Mouse (Mus musculus): Measurements from ENCODE around the gene Sobp. TPM values are rescaled to one million over a fixed set of nuclear protein-coding genes. Genes with fewer than 3 reads are reported as not detected.

The Sobp gene
- polyA plus RNA-seq, 1 experiment from 2014 or later, result not detected

DNA sequence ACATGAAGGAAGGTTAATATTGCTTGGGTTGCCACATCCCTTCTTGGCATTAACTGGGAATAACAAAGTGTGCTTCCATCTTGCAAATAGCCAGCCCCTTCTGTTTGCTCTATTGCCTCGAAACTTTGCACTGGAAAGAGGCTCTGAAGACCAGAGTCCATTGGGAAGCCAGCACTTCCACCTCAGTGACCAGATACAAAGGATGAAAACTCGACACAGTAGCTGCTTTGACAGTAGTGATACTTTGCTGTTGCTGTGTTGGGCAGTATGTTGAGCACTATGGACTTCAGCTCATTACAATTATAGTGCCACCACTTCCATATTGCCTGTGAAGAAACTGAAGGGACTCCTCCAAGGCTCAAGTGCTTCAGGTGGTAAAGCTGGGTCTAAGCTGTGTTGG, 86.9 kb downstream of the Sobp start:
- 73% methylated on average over 2 of the region's 2 CpGs for WGBS (ENCODE audit: missing documents)

DNA sequence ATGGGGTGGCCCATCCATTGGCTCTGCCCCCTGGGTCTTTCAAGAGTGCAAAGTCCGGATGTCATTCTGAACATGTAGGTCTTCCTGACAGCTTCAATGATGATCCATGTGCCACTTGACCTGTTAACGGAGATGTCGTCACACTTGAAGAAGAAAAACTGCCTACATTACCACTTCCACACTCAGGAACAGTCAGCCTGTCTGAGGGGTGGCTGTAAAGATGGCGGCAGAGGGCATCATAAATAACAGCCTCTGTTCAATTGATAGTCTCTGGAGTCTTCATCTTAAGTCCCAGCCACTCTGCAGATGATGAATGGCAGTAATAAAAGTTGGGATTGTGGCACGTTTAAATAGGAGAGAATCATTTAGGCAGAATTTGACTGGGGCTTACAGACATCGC, 87.4 kb downstream of the Sobp start:
- H3K79me2 ChIP-seq (ENCODE audit: inconsistent target), result no peaks in the 10 kb centered on the region
- H3K4me3 ChIP-seq (ENCODE audit: inconsistent target), result no peak overlapping the region
- WGBS (ENCODE audit: missing documents), result 88% methylated on average over 6 of the region's 6 CpGs
- H3K36me3 ChIP-seq (ENCODE audit: inconsistent target), result no peaks in the 10 kb centered on the region
- no peak overlapping the region for H3K27ac ChIP-seq

More for the DNA sequence above, 86.9 kb downstream of the Sobp start:
- no peaks in the 10 kb centered on the region for H3K79me2 ChIP-seq (ENCODE audit: inconsistent target)
- no peak overlapping the region for H3K4me3 ChIP-seq (ENCODE audit: inconsistent target)
- no peak overlapping the region for H3K27ac ChIP-seq
- H3K36me3 ChIP-seq (ENCODE audit: inconsistent target), result no peaks in the 10 kb centered on the region

DNA sequence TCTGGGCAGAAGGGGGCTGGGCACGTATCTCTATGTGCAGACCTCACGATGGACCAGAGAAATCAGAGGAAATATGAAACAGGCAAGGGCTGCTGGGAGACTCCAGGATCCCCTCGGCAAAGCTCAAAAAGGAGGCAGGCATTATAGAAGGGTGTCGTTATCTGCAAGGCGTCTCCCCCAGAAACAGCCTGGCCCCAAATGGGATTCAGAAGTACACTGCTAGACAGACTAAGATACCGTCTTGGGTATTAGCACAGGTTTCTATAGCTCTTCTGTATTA, 90.3 kb downstream of the Sobp start:
- 81% methylated on average over 6 of the region's 6 CpGs for WGBS (ENCODE audit: missing documents)
- Histone ChIP-seq H3K27ac (no peak overlapping the region), H3K36me3 (ENCODE audit: inconsistent target) (no peaks in the 10 kb centered on the region), H3K4me3 (ENCODE audit: inconsistent target) (no peak overlapping the region), H3K79me2 (ENCODE audit: inconsistent target) (no peaks in the 10 kb centered on the region)

- no peak overlapping the region for H3K4me3 ChIP-seq (ENCODE audit: inconsistent target)
- no peaks in the 10 kb centered on the region for H3K79me2 ChIP-seq (ENCODE audit: inconsistent target)
- H3K36me3 ChIP-seq (ENCODE audit: inconsistent target), result no peaks in the 10 kb centered on the region
- 87% methylated on average over 8 of the region's 9 CpGs for whole genome bisulfite sequencing (ENCODE audit: missing documents)
- H3K27ac ChIP-seq, result no peak overlapping the region
Observed at GRCm38 (mm10) chr10:43083288-43084086, 90.8 kb downstream of the Sobp start.

DNA sequence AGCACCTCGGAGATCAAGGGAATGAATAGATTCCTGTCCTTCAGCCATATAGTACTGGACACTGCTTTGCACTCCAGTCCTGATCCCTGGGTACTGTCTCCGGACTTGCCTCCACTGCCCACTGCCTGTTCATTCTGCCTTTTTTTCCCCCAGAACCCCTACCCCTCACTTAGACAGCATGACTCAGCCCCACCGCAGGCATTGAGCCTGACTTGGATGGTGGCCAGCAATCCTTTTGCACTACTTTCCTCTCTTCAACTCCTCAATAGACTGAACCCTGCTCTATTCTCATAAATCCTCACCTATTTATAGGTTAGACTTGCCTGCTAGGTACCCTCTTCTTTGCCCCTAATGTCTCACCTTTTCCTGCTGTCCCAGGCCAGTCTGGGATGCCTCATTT, 93.0 kb downstream of the Sobp start:
- H3K4me3 ChIP-seq (ENCODE audit: inconsistent target), result no peak overlapping the region
- H3K79me2 ChIP-seq (ENCODE audit: inconsistent target), result no peaks in the 10 kb centered on the region
- H3K27ac ChIP-seq, result no peak overlapping the region
- 69% methylated on average over 3 of the region's 3 CpGs for WGBS (ENCODE audit: missing documents)
- no peaks in the 10 kb centered on the region for H3K36me3 ChIP-seq (ENCODE audit: inconsistent target)

DNA sequence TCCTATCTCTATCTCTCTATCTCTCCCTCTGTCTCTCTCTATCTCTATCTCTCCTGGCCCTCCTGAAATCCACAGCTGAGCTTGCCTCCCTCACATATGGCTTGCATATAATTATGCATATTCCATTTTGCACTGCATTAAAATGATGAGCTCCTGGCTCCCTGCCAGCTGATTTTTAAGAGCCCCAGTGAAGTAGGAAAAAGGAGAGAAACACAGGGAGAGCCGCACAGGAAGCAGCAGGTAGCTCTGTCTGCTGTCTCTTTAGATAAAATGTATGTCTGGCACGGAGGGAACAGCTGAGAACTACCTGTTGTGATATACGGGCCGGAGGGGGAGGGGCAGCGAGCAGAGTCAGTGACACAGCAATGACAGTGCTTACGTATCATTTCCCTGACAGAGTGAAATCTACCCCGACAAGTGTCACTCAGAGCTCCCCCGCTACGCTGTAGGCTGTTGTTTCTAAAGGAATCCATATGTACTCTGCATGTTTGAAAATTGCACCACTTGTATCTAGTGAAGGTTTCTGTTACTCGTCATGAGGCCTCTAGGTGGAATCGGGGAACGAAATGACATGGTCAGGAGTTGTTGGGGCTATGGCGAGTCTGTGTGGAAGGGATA, 98.7 kb downstream of the Sobp start:
- Histone ChIP-seq H3K36me3 (ENCODE audit: inconsistent target) (no peaks in the 10 kb centered on the region), H3K79me2 (ENCODE audit: inconsistent target) (no peaks in the 10 kb centered on the region), H3K27ac (no peak overlapping the region), H3K4me3 (ENCODE audit: inconsistent target) (no peak overlapping the region)
- WGBS (ENCODE audit: missing documents), result 85% methylated on average over 13 of the region's 13 CpGs

- no peaks in the 10 kb centered on the region for H3K79me2 ChIP-seq (ENCODE audit: inconsistent target)
- 92% methylated on average over 8 of the region's 8 CpGs for WGBS (ENCODE audit: missing documents)
Observed at GRCm38 (mm10) chr10:43073281-43073680, 101.0 kb downstream of the Sobp start.

DNA sequence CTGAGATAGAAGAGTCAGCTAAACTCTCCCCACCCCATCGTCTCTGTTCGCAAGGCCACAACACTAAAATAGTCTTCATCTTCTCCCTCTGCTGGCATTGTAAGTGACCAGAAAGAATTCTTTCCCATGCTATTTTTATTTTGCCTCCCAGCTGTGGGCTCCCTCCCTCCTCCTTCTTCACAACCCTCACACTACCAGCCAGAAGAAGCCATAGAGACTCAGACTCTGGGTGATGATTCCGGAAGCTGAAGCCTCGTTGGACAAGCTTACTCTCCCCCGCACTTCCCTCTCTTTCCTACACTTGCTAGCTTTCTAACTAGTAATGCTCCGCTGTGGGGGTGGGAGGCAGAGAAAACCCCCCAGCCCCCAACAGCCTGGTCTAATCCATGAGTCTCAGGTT, 103.4 kb downstream of the Sobp start:
- Histone ChIP-seq H3K36me3 (ENCODE audit: inconsistent target) (no peaks in the 10 kb centered on the region), H3K79me2 (ENCODE audit: inconsistent target) (no peaks in the 10 kb centered on the region), H3K4me3 (ENCODE audit: inconsistent target) (no peak overlapping the region), H3K27ac (no peak overlapping the region)
- WGBS (ENCODE audit: missing documents), result 91% methylated on average over 6 of the region's 6 CpGs

More at GRCm38 (mm10) chr10:43073281-43073680, 101.0 kb downstream of the Sobp start:
- Histone ChIP-seq H3K27ac (no peak overlapping the region), H3K36me3 (ENCODE audit: inconsistent target) (no peaks in the 10 kb centered on the region), H3K4me3 (ENCODE audit: inconsistent target) (no peak overlapping the region)

- Histone ChIP-seq H3K27ac (no peak overlapping the region), H3K4me3 (ENCODE audit: inconsistent target) (no peak overlapping the region), H3K79me2 (ENCODE audit: inconsistent target) (no peaks in the 10 kb centered on the region), H3K36me3 (ENCODE audit: inconsistent target) (no peaks in the 10 kb centered on the region)
- 82% methylated on average over 7 of the region's 7 CpGs for WGBS (ENCODE audit: missing documents)
Observed at GRCm38 (mm10) chr10:43065331-43065730, 109.0 kb downstream of the Sobp start.

DNA sequence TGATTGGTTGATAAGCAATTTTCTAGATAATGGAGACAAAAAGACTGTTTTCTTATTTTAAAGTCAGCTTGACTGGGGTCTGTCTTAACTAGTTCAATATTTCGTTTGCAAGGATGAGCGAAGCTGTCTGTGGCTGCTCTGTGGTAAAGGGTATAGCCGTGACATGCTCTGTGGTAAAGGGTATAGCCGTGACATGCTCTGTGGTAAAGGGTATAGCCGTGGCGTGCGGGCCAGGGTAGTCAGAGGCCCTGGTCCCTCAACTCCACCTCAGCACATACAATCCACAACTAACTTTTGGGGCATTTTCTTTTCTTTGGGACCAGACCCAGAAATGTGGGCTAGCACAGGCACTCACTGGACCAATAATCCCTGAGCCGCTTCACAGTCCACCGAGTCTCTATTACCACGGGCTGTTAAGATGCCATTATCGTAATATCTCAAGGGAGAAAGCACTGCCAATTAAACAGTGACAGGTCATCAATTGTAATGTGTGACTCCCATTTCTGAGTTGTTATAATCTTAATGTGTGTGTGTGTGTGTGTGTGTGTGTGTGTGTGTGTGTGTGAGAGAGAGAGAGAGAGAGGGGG, 112.7 kb downstream of the Sobp start:
- Histone ChIP-seq H3K36me3 (ENCODE audit: inconsistent target) (no peaks in the 10 kb centered on the region), H3K4me3 (ENCODE audit: inconsistent target) (no peak overlapping the region), H3K79me2 (ENCODE audit: inconsistent target) (no peaks in the 10 kb centered on the region), H3K27ac (no peak overlapping the region)
- WGBS (ENCODE audit: missing documents), result 95% methylated on average over 11 of the region's 11 CpGs

DNA sequence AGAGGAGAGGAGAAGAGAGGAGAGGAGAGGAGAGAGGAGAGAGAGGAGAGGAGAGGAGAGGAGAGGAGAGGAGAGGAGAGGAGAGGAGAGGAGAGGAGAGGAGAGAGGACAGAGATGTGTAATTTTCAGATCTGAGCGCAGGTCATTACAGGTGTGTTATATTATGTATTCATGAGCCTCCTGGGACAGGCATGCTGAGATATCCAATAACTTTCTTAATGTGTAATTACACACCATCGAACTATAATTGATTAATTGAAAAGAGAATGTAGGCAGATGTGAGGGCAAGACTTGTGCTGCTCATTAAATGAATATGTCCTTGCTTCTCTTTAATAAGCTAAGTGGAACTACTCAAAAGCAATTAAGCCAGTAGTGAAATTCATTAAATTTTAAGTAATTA, 118.9 kb downstream of the Sobp start:
- 100% methylated on average over 2 of the region's 2 CpGs for WGBS (ENCODE audit: missing documents)
- no peaks in the 10 kb centered on the region for H3K79me2 ChIP-seq (ENCODE audit: inconsistent target)
- H3K4me3 ChIP-seq (ENCODE audit: inconsistent target), result no peak overlapping the region
- no peak overlapping the region for H3K27ac ChIP-seq
- no peaks in the 10 kb centered on the region for H3K36me3 ChIP-seq (ENCODE audit: inconsistent target)

DNA sequence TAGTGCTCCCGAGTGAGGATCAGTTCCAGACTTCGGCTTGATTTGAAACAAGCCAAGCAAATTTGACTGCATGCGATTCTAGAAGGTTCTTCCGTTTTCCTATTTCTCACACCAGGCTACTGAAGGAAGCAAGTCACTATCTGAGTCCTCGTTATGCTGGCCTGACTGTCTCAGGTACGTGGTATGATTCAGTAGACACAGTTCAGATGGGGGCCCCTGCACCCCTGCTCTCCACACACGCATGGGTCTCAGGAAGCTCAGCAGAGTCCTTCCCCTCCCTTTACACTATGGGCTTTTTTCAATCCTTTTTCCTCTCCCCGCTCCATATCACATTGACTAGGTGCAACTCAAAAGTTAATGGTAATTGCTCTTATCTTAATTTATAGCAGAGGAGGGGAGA, 119.6 kb downstream of the Sobp start:
- Histone ChIP-seq H3K36me3 (ENCODE audit: inconsistent target) (no peaks in the 10 kb centered on the region), H3K27ac (no peak overlapping the region), H3K79me2 (ENCODE audit: inconsistent target) (no peaks in the 10 kb centered on the region), H3K4me3 (ENCODE audit: inconsistent target) (no peak overlapping the region)
- WGBS (ENCODE audit: missing documents), result 85% methylated on average over 8 of the region's 8 CpGs

- Histone ChIP-seq H3K79me2 (ENCODE audit: inconsistent target) (no peaks in the 10 kb centered on the region), H3K4me3 (ENCODE audit: inconsistent target) (no peak overlapping the region), H3K27ac (no peak overlapping the region), H3K36me3 (ENCODE audit: inconsistent target) (no peaks in the 10 kb centered on the region)
- WGBS (ENCODE audit: missing documents), result 80% methylated on average over 10 of the region's 10 CpGs
Observed at GRCm38 (mm10) chr10:43053861-43054560, 120.3 kb downstream of the Sobp start.

GRCm38 (mm10) chr10:43052462-43052861, 121.9 kb downstream of the Sobp start:
- no peaks in the 10 kb centered on the region for H3K79me2 ChIP-seq (ENCODE audit: inconsistent target)
- 66% methylated on average over 5 of the region's 5 CpGs for WGBS (ENCODE audit: missing documents)
- no peaks in the 10 kb centered on the region for H3K36me3 ChIP-seq (ENCODE audit: inconsistent target)
- H3K27ac ChIP-seq, result no peak overlapping the region
- no peak overlapping the region for H3K4me3 ChIP-seq (ENCODE audit: inconsistent target)

- Histone ChIP-seq H3K36me3 (ENCODE audit: inconsistent target) (no peaks in the 10 kb centered on the region), H3K79me2 (ENCODE audit: inconsistent target) (no peaks in the 10 kb centered on the region), H3K4me3 (ENCODE audit: inconsistent target) (no peak overlapping the region), H3K27ac (no peak overlapping the region)
- 93% methylated on average over 6 of the region's 6 CpGs for WGBS (ENCODE audit: missing documents)
Observed at GRCm38 (mm10) chr10:43047804-43048348, 126.5 kb downstream of the Sobp start.
